Mouse (Mus musculus) midbrain, embryonic 10.5 days (tissue): Measurements from ENCODE around the gene Nubp2. TPM values are rescaled to one million over a fixed set of nuclear protein-coding genes. Genes with fewer than 3 reads are reported as not detected.

ENCODE experiments used
- DNase-seq: peaks from one replicate; pipeline ENCODE4 v3.0.0-alpha.2; 2017; ENCODE audit warnings: low spot score
- H3K27ac ChIP-seq: fragments of 300-500 bp; sonication (generic); replicated peaks from 2 replicates; pipeline ENCODE4 v1.5.1; 2016; ENCODE audit warnings: mild to moderate bottlenecking
- H3K27me3 ChIP-seq: fragments of 300-500 bp; sonication (generic); 2 replicates; pipeline ENCODE4 v1.6.1; 2016; ENCODE audit warnings: low read depth, mild to moderate bottlenecking; ENCODE audit not compliant: poor library complexity, severe bottlenecking
- H3K36me3 ChIP-seq: fragments of 300-500 bp; sonication (generic); 2 replicates; pipeline ENCODE4 v1.6.1; 2016; ENCODE audit warnings: mild to moderate bottlenecking, moderate library complexity
- H3K4me1 ChIP-seq: fragments of 300-500 bp; sonication (generic); 2 replicates; pipeline ENCODE4 v1.6.1; 2016
- H3K4me3 ChIP-seq: fragments of 300-500 bp; sonication (generic); 2 replicates; pipeline ENCODE4 v1.5.1; 2016; ENCODE audit warnings: mild to moderate bottlenecking, moderate library complexity
- H3K9me3 ChIP-seq: fragments of 300-500 bp; sonication (generic); replicated peaks from 2 replicates; pipeline ENCODE4 v1.6.1; 2016; ENCODE audit warnings: mild to moderate bottlenecking
- WGBS: fragments of 180-500 bp; shearing (Covaris S2); methylation state at CpG from one replicate; pipeline ENCODE4 v1.1.7; 2016; 5-methylcytosine and 5-hydroxymethylcytosine counted together
- polyA plus RNA-seq: library from polyadenylated mRNA; unstranded; fragments of >200 nt; fragmentation: Nextera tagmentation; extraction: Ambion mirVana; gene quantifications from 2 replicates; pipeline ENCODE4 v1.2.1, GENCODE M21; 2016

The Nubp2 gene
- polyA plus RNA-seq, 1 experiment from 2014 or later: 85.5 TPM

DNA sequence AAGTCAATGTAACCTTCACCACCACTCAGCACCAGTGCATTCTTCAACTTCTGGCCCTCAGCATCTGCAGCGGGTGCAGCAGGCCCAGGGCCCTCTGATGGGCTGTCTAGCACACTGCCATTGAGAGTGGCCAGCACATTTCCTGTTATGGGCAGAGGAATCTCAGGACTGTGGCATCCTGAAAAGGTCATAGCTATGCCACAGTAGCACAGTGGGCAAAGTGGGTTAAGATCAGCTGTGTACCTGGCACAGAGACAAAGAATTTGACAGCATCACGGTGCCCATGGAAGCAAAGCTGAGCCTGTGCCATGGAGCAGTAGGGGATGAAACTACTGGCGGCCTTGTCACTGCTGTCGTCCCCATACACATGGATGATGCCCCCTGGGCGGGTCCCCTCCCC lies 13.0 kb upstream of the Nubp2 start:
- 87% methylated on average over 5 of the region's 5 CpGs for WGBS
- H3K36me3 ChIP-seq: peaks cover 75% of the 10 kb centered on the region

DNA sequence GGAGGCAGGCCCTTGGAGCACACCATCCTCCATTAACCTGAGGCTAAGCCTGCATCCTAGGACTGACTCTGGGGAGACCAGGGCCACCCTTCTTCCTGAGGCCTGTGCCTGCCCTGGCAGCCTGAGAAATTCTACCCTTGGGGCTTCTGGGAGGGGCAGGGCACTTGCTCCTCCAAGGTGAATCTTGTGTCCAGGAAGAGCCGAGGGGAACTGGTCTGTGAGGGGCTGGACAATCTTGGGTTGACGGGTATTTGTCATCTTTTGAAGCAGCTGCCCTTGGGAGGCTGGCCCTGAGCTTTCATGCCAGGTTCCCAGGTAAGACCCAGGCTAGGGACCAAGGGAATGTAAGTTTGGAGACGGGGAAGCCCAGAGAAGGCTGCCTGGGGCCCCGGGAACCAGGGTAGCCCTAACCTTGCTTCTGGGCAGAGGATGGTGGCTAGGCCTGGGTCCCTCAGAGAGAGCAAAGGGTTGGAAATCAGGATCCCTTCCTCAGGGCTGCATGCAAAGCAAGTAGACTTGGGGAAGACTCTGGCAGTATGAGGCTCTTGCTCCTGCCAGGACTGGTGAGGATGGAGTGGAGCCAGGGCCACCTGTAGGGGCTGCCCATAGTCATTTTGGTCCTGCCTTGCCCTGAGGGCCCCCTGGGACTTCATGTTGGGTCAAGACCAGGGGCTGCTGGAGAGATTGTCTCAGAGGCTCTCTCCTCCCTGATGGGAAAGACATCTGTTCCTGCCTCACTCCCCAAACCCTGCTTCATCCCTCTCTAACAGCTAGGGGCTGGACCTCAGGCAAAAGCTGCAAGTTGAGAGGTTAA lies 12.1 kb upstream of the Nubp2 start:
- Histone ChIP-seq H3K4me3 (peak overlapping the region; percentile 91; the same call in 1 of the 2 replicates), H3K27ac (no peak overlapping the region), H3K9me3 (no peaks in the 10 kb centered on the region), H3K4me1 (peaks cover 45% of the 10 kb centered on the region), H3K36me3 (peaks cover 72% of the 10 kb centered on the region), H3K27me3 (no peaks in the 10 kb centered on the region)
- DNase-seq: no peak
- 81% methylated on average over 4 of the region's 4 CpGs for WGBS

More for the DNA sequence above, 13.0 kb upstream of the Nubp2 start:
- Histone ChIP-seq H3K27me3 (no peaks in the 10 kb centered on the region), H3K4me1 (peaks cover 37% of the 10 kb centered on the region), H3K9me3 (no peaks in the 10 kb centered on the region), H3K27ac (no peak overlapping the region), H3K4me3 (no peak overlapping the region)
- no peak for DNase-seq

DNA sequence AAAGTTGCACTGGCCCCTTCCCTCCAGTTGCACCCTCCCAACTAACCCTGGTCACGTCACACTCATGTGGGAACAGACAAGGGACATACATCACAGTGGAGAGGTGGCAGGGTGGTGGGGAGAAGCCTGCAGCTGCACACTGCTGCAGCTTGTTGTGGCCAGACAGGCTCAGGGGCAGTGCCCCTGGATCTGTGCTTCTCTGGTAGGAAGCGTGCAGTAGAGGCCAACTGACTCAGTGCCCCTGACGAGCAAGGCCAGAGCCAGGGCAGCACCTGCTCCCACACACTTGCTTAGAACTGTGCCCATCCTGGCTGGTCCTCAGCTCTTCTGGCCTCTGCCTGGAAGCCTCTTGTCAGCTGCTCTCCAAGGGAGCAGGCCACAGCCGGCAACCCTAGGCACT lies 11.5 kb upstream of the Nubp2 start:
- peaks cover 45% of the 10 kb centered on the region for H3K4me1 ChIP-seq
- H3K27me3 ChIP-seq: no peaks in the 10 kb centered on the region
- H3K36me3 ChIP-seq: peaks cover 72% of the 10 kb centered on the region
- 81% methylated on average over 4 of the region's 4 CpGs for WGBS
- no peaks in the 10 kb centered on the region for H3K9me3 ChIP-seq
- no peak overlapping the region for H3K27ac ChIP-seq
- DNase-seq: no peak
- peak overlapping the region; percentile 91 for H3K4me3 ChIP-seq

DNA sequence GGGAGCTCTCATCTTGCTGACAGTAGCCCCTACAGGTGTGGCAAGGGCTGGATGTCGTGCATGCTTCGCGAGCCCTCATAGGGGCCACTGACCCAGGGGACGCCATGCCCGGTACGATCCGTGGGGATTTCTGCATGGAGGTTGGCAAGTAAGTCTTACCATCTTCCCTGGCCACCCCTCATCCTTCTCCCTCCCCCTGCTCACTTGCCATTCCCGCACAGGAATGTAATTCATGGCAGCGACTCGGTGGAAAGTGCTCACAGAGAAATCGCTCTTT lies 10.8 kb upstream of the Nubp2 start:
- 47% methylated on average over 11 of the region's 11 CpGs for WGBS
- Histone ChIP-seq H3K4me1 (peaks cover 45% of the 10 kb centered on the region), H3K36me3 (peaks cover 72% of the 10 kb centered on the region), H3K27ac (peak overlapping the region; percentile 91), H3K9me3 (no peaks in the 10 kb centered on the region), H3K27me3 (no peaks in the 10 kb centered on the region), H3K4me3 (peak overlapping the region; percentile 91)
- DNase-seq: no peak

DNA sequence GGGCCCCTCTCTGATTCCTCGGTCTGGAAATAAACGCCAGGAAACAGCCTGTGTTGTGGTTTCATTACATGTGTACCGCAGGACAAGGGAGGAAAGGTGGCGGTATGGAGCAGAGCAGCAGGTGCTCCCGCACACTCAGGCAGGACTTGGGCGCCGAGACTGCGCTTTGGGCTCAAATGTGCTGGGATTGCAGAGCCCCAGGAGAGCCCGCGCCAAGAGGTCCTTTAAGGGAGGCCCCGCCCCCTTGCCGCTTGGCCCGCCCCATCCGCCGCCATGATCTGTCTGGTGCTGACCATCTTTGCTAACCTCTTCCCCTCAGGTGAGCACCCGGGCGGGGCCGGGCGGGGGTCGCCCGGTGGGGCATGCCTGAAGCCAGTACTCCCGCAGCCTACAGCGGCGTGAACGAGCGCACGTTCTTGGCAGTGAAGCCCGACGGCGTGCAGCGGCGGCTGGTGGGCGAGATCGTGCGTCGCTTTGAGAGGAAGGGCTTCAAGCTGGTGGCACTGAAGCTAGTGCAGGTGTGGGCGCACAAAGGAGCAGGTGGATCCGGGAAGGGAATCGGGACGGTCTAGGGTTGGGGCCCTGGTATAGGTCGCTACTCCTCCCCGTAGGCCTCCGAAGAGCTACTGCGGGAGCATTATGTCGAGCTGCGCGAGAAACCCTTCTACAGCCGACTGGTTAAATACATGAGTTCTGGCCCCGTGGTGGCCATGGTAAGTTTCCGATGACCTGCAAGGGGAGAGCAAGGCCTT lies 10.3 kb upstream of the Nubp2 start, which contains the start of gene Nme3:
Nme3 (plus strand) TSS at position 260 of the 752 bp plus-strand sequence.
- no peaks in the 10 kb centered on the region for H3K9me3 ChIP-seq
- peak within 1 kb of the TSS; percentile 91 for H3K27ac ChIP-seq
- peak; percentile 79 for DNase-seq
- peak within 1 kb of the TSS; percentile 91 for H3K4me3 ChIP-seq
- H3K27me3 ChIP-seq: no peaks in the 10 kb centered on the region
- WGBS: 1% methylated on average over 50 of the region's 50 CpGs
- peaks cover 45% of the 10 kb centered on the region for H3K4me1 ChIP-seq
- H3K36me3 ChIP-seq: peaks cover 72% of the 10 kb centered on the region

DNA sequence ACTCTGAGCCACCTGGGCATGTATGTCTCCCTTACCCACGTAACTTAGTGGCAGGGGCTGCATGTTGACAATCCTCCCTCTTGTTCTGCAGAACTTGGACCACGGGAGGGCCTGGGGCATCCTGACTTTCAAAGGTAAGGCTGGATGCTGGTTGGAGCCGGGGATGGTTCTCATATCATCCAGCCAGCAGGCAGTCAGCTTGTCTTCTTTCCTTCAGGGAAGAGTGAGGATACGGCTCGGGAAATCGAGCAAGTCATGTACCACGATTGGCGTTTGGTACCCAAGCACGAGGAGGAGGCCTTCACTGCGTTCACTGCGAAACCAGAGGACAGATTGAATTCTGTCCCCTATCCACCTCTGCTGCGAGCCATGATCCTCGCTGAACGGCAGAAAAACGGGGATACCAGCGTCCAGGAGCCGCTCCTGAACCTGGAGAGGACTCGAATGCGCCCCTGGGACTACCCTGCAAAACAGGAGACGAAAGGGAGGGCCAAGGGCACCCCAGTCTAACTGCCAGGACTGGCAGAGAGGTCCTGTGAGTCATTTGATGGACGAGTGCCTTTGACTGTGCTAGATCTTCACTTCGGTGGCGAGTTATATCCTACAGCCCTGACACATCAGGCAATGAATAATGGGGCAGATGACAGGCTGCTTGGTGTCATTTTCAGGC lies 9.6 kb upstream of the Nubp2 start:
- peak overlapping the region; percentile 91 for H3K27ac ChIP-seq
- 18% methylated on average over 23 of the region's 23 CpGs for WGBS
- no peaks in the 10 kb centered on the region for H3K9me3 ChIP-seq
- peak; percentile 33 for DNase-seq
- H3K36me3 ChIP-seq: peaks cover 72% of the 10 kb centered on the region
- H3K27me3 ChIP-seq: no peaks in the 10 kb centered on the region
- peaks cover 45% of the 10 kb centered on the region for H3K4me1 ChIP-seq
- H3K4me3 ChIP-seq: peak overlapping the region; percentile 91

DNA sequence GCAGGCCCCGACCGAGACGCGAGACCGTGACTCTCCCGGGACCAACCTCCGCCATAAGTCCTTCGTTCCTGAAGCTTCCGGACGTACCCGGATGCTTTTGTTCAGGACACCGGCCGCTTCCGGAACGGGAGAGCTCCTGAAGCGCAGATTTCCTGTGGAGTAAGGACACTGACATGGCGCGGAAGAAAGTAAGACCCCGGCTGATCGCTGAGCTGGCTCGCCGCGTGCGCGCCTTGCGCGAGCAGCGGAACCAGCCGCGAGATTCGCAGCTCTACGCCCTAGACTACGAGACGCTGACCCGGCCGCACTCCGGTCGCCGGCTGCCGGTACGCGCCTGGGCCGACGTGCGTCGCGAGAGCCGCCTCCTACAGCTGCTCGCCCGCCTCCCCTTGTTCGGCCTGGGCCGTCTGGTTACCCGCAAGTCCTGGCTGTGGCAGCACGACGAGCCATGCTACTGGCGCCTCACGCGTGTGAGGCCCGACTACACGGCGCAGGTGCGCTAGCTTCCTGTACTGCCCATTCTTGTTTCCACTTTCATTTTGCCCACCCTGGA lies 8.9 kb upstream of the Nubp2 start, which contains the start of the genes Eme2 and Mrps34:
Eme2 (minus strand) TSS at position 93 of the 553 bp plus-strand sequence.
Mrps34 (plus strand) TSS at position 122 of the 553 bp plus-strand sequence.
- Histone ChIP-seq H3K4me3 (peak within 1 kb of the TSS; percentile 91), H3K4me1 (peaks cover 45% of the 10 kb centered on the region), H3K9me3 (no peaks in the 10 kb centered on the region), H3K27me3 (no peaks in the 10 kb centered on the region), H3K27ac (peak within 1 kb of the TSS; percentile 91), H3K36me3 (peaks cover 72% of the 10 kb centered on the region)
- DNase-seq: peak; percentile 91
- under 1% methylated on average over 62 of the region's 62 CpGs for WGBS

DNA sequence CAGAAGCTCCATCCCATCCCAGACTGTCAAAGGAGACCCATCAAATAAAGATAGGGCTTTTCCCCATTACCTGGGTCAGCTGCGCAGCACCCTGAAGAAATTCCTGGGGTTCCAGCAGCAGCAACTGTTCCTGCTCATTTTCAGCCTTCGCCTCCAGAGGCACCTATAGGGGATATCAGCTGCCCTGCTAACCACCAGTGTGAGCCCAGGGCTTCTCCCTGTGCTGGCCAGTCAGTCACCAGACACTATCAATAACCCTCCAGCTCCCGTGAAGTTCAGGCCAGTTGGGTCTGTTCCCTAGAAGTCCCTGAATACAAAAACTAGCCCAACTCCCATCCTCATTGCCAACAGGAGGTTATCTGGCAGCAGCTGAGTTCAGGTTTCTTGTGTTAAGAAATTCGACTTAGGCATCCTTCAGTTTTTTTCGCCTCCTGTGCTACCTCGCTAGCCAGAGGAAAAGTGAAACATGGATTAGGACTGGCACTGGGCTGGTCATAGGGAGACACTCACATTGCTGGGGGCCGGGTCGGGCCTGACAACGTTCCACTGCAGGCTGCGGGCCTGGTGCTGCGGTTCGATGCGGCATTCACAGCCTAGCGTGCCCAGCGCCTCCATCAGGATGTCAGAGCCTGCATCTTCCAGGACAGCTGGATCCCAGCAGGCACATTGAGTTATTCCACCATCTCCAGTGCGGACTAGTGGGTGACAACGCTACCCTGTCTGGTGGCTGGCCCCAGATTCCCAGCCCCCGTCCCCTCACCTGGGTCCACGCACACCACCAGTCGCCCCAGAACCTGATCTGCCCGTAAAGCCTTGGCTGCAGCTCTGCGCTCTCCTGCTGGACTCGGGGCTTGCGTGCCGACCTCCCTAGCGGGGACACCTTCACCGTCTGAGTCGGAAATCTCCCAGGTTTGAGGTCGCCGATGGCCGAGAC lies 8.2 kb upstream of the Nubp2 start:
- Histone ChIP-seq H3K4me1 (peaks cover 48% of the 10 kb centered on the region), H3K4me3 (peak overlapping the region; percentile 91), H3K9me3 (no peaks in the 10 kb centered on the region), H3K36me3 (peaks cover 72% of the 10 kb centered on the region), H3K27ac (peak overlapping the region; percentile 91), H3K27me3 (no peaks in the 10 kb centered on the region)
- WGBS: 11% methylated on average over 31 of the region's 31 CpGs
- no peak for DNase-seq

DNA sequence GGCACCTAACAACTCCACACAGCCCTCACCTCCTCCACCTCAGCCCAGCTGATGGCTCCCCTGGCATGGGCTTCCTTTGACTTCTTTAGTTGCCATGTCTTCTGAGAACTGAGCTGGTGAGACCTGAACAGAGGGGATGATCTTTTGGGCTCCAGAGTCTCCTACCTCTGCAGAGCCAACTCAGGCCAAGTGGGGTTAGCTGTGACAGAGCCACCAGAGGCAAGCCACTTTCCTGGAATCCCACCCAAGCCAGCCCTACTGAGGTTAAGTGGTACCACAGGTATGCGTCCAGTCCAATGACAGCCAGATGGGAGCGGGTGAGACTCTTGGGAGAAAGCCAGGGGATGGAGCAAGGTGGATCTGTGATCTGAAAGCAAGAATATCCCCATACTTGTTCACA lies 7.1 kb upstream of the Nubp2 start:
- WGBS: 81% methylated on average over 2 of the region's 2 CpGs
- Histone ChIP-seq H3K4me3 (peak overlapping the region; percentile 91; the same call in 1 of the 2 replicates), H3K9me3 (no peaks in the 10 kb centered on the region), H3K27me3 (no peaks in the 10 kb centered on the region), H3K36me3 (peaks cover 70% of the 10 kb centered on the region), H3K4me1 (peaks cover 49% of the 10 kb centered on the region), H3K27ac (no peak overlapping the region)
- no peak for DNase-seq

DNA sequence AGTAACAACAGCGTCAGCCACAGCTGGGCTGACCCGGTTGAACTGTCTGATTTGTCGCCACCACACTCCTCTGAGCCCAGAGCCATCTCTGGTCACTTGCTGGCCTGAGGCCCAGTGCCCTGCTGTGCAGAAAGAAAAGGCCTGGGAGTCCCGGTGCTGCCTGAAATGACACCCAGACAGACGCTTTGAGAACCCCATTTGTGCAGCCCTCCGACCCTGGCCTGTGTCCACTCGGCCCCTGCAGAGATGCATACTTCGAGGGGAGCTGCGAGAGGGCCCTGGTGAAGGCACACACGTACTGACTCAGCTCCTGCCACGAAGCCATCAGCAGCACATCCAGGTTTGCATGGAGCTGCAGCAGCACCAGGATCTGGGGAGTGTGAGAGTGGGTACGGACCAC lies 6.6 kb upstream of the Nubp2 start:
- Histone ChIP-seq H3K27me3 (no peaks in the 10 kb centered on the region), H3K36me3 (peaks cover 65% of the 10 kb centered on the region), H3K4me3 (peak overlapping the region; percentile 91; the same call in 1 of the 2 replicates), H3K27ac (no peak overlapping the region), H3K4me1 (peaks cover 49% of the 10 kb centered on the region), H3K9me3 (no peaks in the 10 kb centered on the region)
- 92% methylated on average over 12 of the region's 12 CpGs for WGBS
- no peak for DNase-seq

DNA sequence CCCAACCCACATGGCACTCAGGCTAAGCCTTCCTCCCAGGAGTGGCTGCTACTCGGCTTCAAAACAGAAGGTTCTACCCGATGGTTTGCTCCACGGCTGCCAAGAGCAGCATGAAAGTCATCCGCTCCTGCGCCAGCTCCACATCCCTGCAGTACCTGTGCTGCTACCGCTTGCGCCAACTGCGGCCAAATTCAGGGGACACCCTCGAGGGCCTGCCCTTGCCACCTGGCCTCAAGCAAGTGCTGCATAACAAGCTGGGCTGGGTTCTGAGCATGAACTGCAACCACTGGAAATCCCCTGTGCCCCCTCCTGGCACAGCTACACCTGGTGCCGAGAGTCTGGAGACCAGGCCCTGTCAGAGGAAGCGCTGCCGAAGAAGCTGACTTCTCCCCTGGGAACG lies 5.2 kb upstream of the Nubp2 start:
- no peaks in the 10 kb centered on the region for H3K27me3 ChIP-seq
- H3K9me3 ChIP-seq: no peaks in the 10 kb centered on the region
- peaks cover 44% of the 10 kb centered on the region for H3K4me1 ChIP-seq
- no peak for DNase-seq
- H3K27ac ChIP-seq: no peak overlapping the region
- WGBS: 89% methylated on average over 13 of the region's 13 CpGs
- peaks cover 53% of the 10 kb centered on the region for H3K36me3 ChIP-seq
- no peak overlapping the region for H3K4me3 ChIP-seq
